Mouse (Mus musculus): ENCODE measurements around the gene She.

The She gene

GRCm38 (mm10) chr3:89806751-89807150, 24.4 kb upstream of the She start:
- ChIA-PET POLR2A (interaction anchor here in 3 of 4 experiments (0.6 to 6.5 kb wide), 28 partner anchors 8 to 319 kb away, joined by 3 to 40 read pairs (median 4); partner anchors contain the start of genes Hax1 (in 1 of the 3) and Ube2q1 (in 1 of the 3)), CTCF (interaction anchor here (0.6 to 5.7 kb wide), 37 partner anchors 9 to 1806 kb away, joined by 3 to 62 read pairs (median 6); no protein-coding TSS in a partner anchor)

- ChIA-PET POLR2A (interaction anchor here in 3 of 4 experiments (0.6 to 6.5 kb wide), 33 partner anchors 8 to 319 kb away, joined by 3 to 40 read pairs (median 4); partner anchors contain the start of genes Hax1 (in 1 of the 3) and Ube2q1 (in 1 of the 3)), CTCF (interaction anchor here (0.6 to 5.7 kb wide), 37 partner anchors 9 to 1806 kb away, joined by 3 to 62 read pairs (median 6); no protein-coding TSS in a partner anchor)
Observed at GRCm38 (mm10) chr3:89807171-89807570, 24.0 kb upstream of the She start.

- ChIA-PET CTCF (interaction anchor here (0.9 to 5.7 kb wide), 28 partner anchors 9 to 902 kb away, joined by 3 to 62 read pairs (median 5); partner anchors contain the start of gene She (in 1 of the 4)), POLR2A (interaction anchor here in 3 of 4 experiments (0.8 to 6.5 kb wide), 30 partner anchors 8 to 191 kb away, joined by 3 to 40 read pairs (median 6); partner anchors contain the start of genes Hax1 (in 1 of the 3) and Ube2q1 (in 1 of the 3))
Observed at GRCm38 (mm10) chr3:89807881-89808280, 23.3 kb upstream of the She start.

GRCm38 (mm10) chr3:89808638-89809037, 22.5 kb upstream of the She start:
- ChIA-PET CTCF (interaction anchor here (0.5 to 5.7 kb wide), 20 partner anchors 8 to 901 kb away, joined by 3 to 62 read pairs (median 4); partner anchors contain the start of gene She (in 1 of the 4)), POLR2A (interaction anchor here (0.5 to 6.5 kb wide), 26 partner anchors 9 to 1477 kb away, joined by 3 to 40 read pairs (median 6); partner anchors contain the start of genes Hax1 (in 1 of the 4) and Ube2q1 (in 1 of the 4))

GRCm38 (mm10) chr3:89810841-89811240, 20.3 kb upstream of the She start:
- POLR2A ChIA-PET, result interaction anchor here in 2 of 4 experiments (0.6 to 2.4 kb wide), 12 partner anchors 9 to 423 kb away, joined by 3 to 7 read pairs (median 4); no protein-coding TSS in a partner anchor
- CTCF ChIA-PET, result interaction anchor here in 3 of 4 experiments (0.6 to 3.8 kb wide), 12 partner anchors 10 to 486 kb away, joined by 3 to 17 read pairs (median 3); no protein-coding TSS in a partner anchor

- ChIA-PET CTCF (interaction anchor here in 2 of 4 experiments (1.2 to 1.7 kb wide), 3 partner anchors 9 to 46 kb away, joined by 3 to 5 read pairs (median 4); no protein-coding TSS in a partner anchor), POLR2A (interaction anchor here in 2 of 4 experiments (0.7 to 2.0 kb wide), 8 partner anchors 9 to 46 kb away, joined by 3 to 7 read pairs (median 4); no protein-coding TSS in a partner anchor)
Observed at GRCm38 (mm10) chr3:89812166-89812565, 19.0 kb upstream of the She start.

GRCm38 (mm10) chr3:89814051-89814450, 17.1 kb upstream of the She start:
- ChIA-PET CTCF (interaction anchor here (0.6 to 5.3 kb wide), 20 partner anchors 9 to 508 kb away, joined by 3 to 48 read pairs (median 4); no protein-coding TSS in a partner anchor), POLR2A (interaction anchor here in 3 of 4 experiments (0.7 to 3.0 kb wide), 7 partner anchors 8 to 332 kb away, joined by 3 to 11 read pairs (median 4); partner anchors contain the start of genes Hax1 (in 1 of the 3) and She (in 1 of the 3))

- ChIA-PET CTCF (interaction anchor here (0.6 to 5.7 kb wide), 47 partner anchors 9 to 1856 kb away, joined by 3 to 62 read pairs (median 5); partner anchors contain the start of genes She (in 2 of the 4) and Atp8b2 (in 1 of the 4)), POLR2A (interaction anchor here in 3 of 4 experiments (0.6 to 6.7 kb wide), 23 partner anchors 9 to 361 kb away, joined by 3 to 56 read pairs (median 4); partner anchors contain the start of gene She (in 2 of the 3))
Observed at GRCm38 (mm10) chr3:89817056-89817455, 14.1 kb upstream of the She start.

- ChIA-PET POLR2A (interaction anchor here in 3 of 4 experiments (0.6 to 6.7 kb wide), 15 partner anchors 8 to 68 kb away, joined by 3 to 56 read pairs (median 4); partner anchors contain the start of gene She (in 2 of the 3)), CTCF (interaction anchor here in 3 of 4 experiments (0.5 to 5.7 kb wide), 10 partner anchors 11 to 1196 kb away, joined by 3 to 62 read pairs (median 18); no protein-coding TSS in a partner anchor)
Observed at GRCm38 (mm10) chr3:89818605-89819004, 12.6 kb upstream of the She start.

GRCm38 (mm10) chr3:89819897-89820296, 11.3 kb upstream of the She start:
- POLR2A ChIA-PET, result interaction anchor here in 2 of 4 experiments (0.8 to 6.7 kb wide), 11 partner anchors 11 to 45 kb away, joined by 3 to 56 read pairs (median 3); partner anchors contain the start of gene She (in 2 of the 2)

GRCm38 (mm10) chr3:89820311-89821095, 10.7 kb upstream of the She start:
- ChIA-PET CTCF (interaction anchor here in 2 of 4 experiments (0.5 to 5.7 kb wide), 7 partner anchors 10 to 122 kb away, joined by 3 to 62 read pairs (median 4); partner anchors contain the start of gene She (in 2 of the 2)), POLR2A (interaction anchor here (0.6 to 6.7 kb wide), 33 partner anchors 9 to 380 kb away, joined by 3 to 56 read pairs (median 4); partner anchors contain the start of genes She (in 3 of the 4), Hax1 (in 1 of the 4) and Il6ra (in 1 of the 4))

More at GRCm38 (mm10) chr3:89819897-89820296, 11.3 kb upstream of the She start:
- CTCF ChIA-PET, result interaction anchor here in 1 of 4 experiments (1.0 to 5.7 kb wide), 2 partner anchors 11 to 13 kb away, joined by 3 to 62 read pairs; no protein-coding TSS in a partner anchor

GRCm38 (mm10) chr3:89821096-89821513, 10.1 kb upstream of the She start:
- POLR2A ChIA-PET, result interaction anchor here (0.6 to 6.7 kb wide), 30 partner anchors 10 to 380 kb away, joined by 3 to 56 read pairs (median 5); partner anchors contain the start of genes She (in 3 of the 4), Hax1 (in 1 of the 4) and Il6ra (in 1 of the 4)
- CTCF ChIA-PET, result interaction anchor here in 2 of 4 experiments (0.5 to 2.2 kb wide), 8 partner anchors 10 to 122 kb away, joined by 3 to 6 read pairs (median 4); partner anchors contain the start of gene She (in 2 of the 2)

- ChIA-PET POLR2A (interaction anchor here in 3 of 4 experiments (0.7 to 6.7 kb wide), 29 partner anchors 9 to 226 kb away, joined by 3 to 56 read pairs (median 4); partner anchors contain the start of genes She (in 3 of the 3), Hax1 (in 1 of the 3) and Il6ra (in 1 of the 3)), CTCF (interaction anchor here in 3 of 4 experiments (0.6 to 2.2 kb wide), 7 partner anchors 9 to 125 kb away, joined by 3 to 9 read pairs (median 4); partner anchors contain the start of gene She (in 1 of the 3))
Observed at GRCm38 (mm10) chr3:89821548-89822480, 9.4 kb upstream of the She start.

GRCm38 (mm10) chr3:89823594-89823993, 7.6 kb upstream of the She start:
- CTCF ChIA-PET, result interaction anchor here in 1 of 4 experiments (0.7 kb wide), 1 partner anchor 14 kb away, joined by 3 read pairs; no protein-coding TSS in a partner anchor
- POLR2A ChIA-PET, result interaction anchor here (0.6 to 3.9 kb wide), 10 partner anchors 10 to 501 kb away, joined by 3 to 20 read pairs (median 4); partner anchors contain the start of gene Efna3 (in 1 of the 4)

- ChIA-PET CTCF (interaction anchor here in 1 of 4 experiments (2.8 kb wide), 1 partner anchor 9 kb away, joined by 12 read pairs; no protein-coding TSS in a partner anchor), POLR2A (interaction anchor here in 3 of 4 experiments (0.6 to 2.6 kb wide), 16 partner anchors 8 to 622 kb away, joined by 3 to 10 read pairs (median 4); no protein-coding TSS in a partner anchor)
Observed at GRCm38 (mm10) chr3:89826295-89826694, 4.9 kb upstream of the She start.

GRCm38 (mm10) chr3:89835362-89835761, 4.2 kb downstream of the She start:
- ChIA-PET CTCF (interaction anchor here in 2 of 4 experiments (0.8 to 1.3 kb wide), 2 partner anchors 18 kb away, joined by 4 to 5 read pairs; no protein-coding TSS in a partner anchor), POLR2A (interaction anchor here in 3 of 4 experiments (0.8 to 1.7 kb wide), 6 partner anchors 10 to 51 kb away, joined by 3 to 6 read pairs (median 3); no protein-coding TSS in a partner anchor)

Data from embryonic stem cell, embryonic (primary cell).